Mouse (Mus musculus): ENCODE measurements at regions not wholly inside any gene's neighbourhood (a gene's known extent, or its start where the extent isn't known, plus 50 kb on each side); places are given as distances from the start of the nearest gene placed in this dataset.

DNA sequence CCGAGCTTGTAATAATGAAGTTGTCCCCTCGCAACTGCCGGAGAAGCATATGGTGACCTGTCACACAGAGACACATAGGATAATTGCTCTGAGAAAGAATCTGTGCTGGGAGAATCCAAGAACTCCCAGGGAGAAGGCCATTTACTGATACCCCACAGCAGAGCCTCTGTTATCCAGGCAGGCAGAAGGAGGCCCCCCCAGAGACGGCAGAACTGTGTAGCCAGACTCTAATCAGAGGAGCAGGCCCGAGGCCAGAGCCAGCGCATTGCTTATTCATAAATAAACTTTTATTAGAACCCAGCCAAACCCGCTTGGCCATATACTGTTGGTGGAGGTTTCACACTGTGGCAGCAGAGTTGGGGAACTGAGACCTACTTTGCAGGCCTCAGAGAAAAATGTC lies 100.6 kb downstream of the Ackr3 start:
- TF ChIP-seq CTCF (IDR thresholded peaks at IDR 0.05; ENCODE audit: control insufficient read depth, insufficient read depth, insufficient read length) (no peak), USF1 (IDR thresholded peaks at IDR 0.05; ENCODE audit: low read depth) (no peak), MAX (IDR thresholded peaks at IDR 0.05) (no peak), MYOG (IDR thresholded peaks at IDR 0.05; ENCODE audit: control insufficient read depth, extremely low read depth, insufficient read length) (no peak), MYOD1 (IDR thresholded peaks at IDR 0.05; ENCODE audit: control insufficient read depth, insufficient read length, low read depth) (no peak)
